Mouse (Mus musculus) embryonic facial prominence, embryonic 15.5 days (tissue): Measurements from ENCODE around the gene Kif5c. TPM values are rescaled to one million over a fixed set of nuclear protein-coding genes. Genes with fewer than 3 reads are reported as not detected.

ENCODE experiments used
- ATAC-seq: fragments of 200-750 bp; cut with Nextera tagmentation; 2 replicates; pipeline ENCODE4 v1.8.0; 2017; ENCODE audit warnings: low read depth, moderate TSS enrichment; ENCODE audit not compliant: insufficient number of reproducible peaks, low FRiP score, low TSS enrichment
- H3K27ac ChIP-seq: fragments of 300-500 bp; sonication (generic); replicated peaks from 2 replicates; pipeline ENCODE4 v1.5.1; 2015; ENCODE audit warnings: mild to moderate bottlenecking, inconsistent platforms
- H3K27me3 ChIP-seq: fragments of 300-500 bp; sonication (generic); 2 replicates; pipeline ENCODE4 v1.6.1; 2015; ENCODE audit warnings: inconsistent platforms
- H3K36me3 ChIP-seq: fragments of 300-500 bp; sonication (generic); 2 replicates; pipeline ENCODE4 v1.6.1; 2015; ENCODE audit warnings: mild to moderate bottlenecking, inconsistent platforms
- H3K4me1 ChIP-seq: fragments of 300-500 bp; sonication (generic); 2 replicates; pipeline ENCODE4 v1.6.1; 2015; ENCODE audit warnings: inconsistent platforms
- H3K4me2 ChIP-seq: fragments of 300-500 bp; sonication (generic); replicated peaks from 2 replicates; pipeline ENCODE4 v1.6.1; 2015; ENCODE audit warnings: mild to moderate bottlenecking, inconsistent platforms
- H3K4me3 ChIP-seq: fragments of 300-500 bp; sonication (generic); replicated peaks from 2 replicates; pipeline ENCODE4 v1.5.1; 2015; ENCODE audit warnings: mild to moderate bottlenecking, inconsistent platforms
- H3K9ac ChIP-seq: fragments of 300-500 bp; sonication (generic); 2 replicates; pipeline ENCODE4 v1.6.1; 2015; ENCODE audit warnings: inconsistent platforms
- H3K9me3 ChIP-seq: fragments of 300-500 bp; sonication (generic); replicated peaks from 2 replicates; pipeline ENCODE4 v1.6.1; 2016; ENCODE audit warnings: inconsistent platforms
- WGBS: fragments of 180-500 bp; shearing (Covaris S2); methylation state at CpG from one replicate; pipeline ENCODE4 v1.1.7; 2015; 5-methylcytosine and 5-hydroxymethylcytosine counted together
- polyA plus RNA-seq: library from polyadenylated mRNA; unstranded; fragments of >200 nt; fragmentation: Nextera tagmentation; extraction: Ambion mirVana; gene quantifications from 2 replicates; pipeline ENCODE4 v1.2.1, GENCODE M21; 2015

Gene Kif5c
- polyA plus RNA-seq, result 6.2 and 6.5 TPM in 2 replicates

GRCm38 (mm10) chr2:49618829-49619718 lies at the start of gene Kif5c:
Kif5c (plus strand) TSS chr2:49619298.
- WGBS, result 5% methylated on average over 51 of the region's 54 CpGs
- ATAC-seq, result peak; percentile 93
- Histone ChIP-seq H3K27ac (no peak within 1 kb of the TSS), H3K4me2 (peak within 1 kb of the TSS; percentile 94), H3K4me1 (peaks cover 22% of the 10 kb centered on the region; the same call in 1 of the 2 replicates), H3K4me3 (peak within 1 kb of the TSS; percentile 74), H3K9me3 (no peaks in the 10 kb centered on the region), H3K9ac (peak within 1 kb of the TSS; percentile 28; the same call in 1 of the 2 replicates), H3K27me3 (0 out of 2 replicates have a peak, but pooled peaks cover 12% of the 10 kb centered on the region), H3K36me3 (no peaks in the 10 kb centered on the region)

- no peak overlapping the region; the same call in 1 of the 2 replicates for H3K27ac ChIP-seq
- no peak overlapping the region for H3K4me3 ChIP-seq
- H3K4me2 ChIP-seq, result peak overlapping the region; percentile 25
- H3K9ac ChIP-seq, result no peak overlapping the region
- H3K4me1 ChIP-seq, result peaks cover 34% of the 10 kb centered on the region
- no peaks in the 10 kb centered on the region for H3K27me3 ChIP-seq
- H3K36me3 ChIP-seq, result no peaks in the 10 kb centered on the region
- 39% methylated on average over 16 of the region's 16 CpGs for WGBS
- peak; percentile 39 for ATAC-seq
- H3K9me3 ChIP-seq, result no peaks in the 10 kb centered on the region
These were observed 49.0 kb upstream of the Kif5c start for GRCm38 (mm10) chr2:49569862-49570777.

GRCm38 (mm10) chr2:49570778-49571101 lies 48.4 kb upstream of the Kif5c start:
- ATAC-seq, result peak; percentile 41

GRCm38 (mm10) chr2:49571159-49571920 lies 47.8 kb upstream of the Kif5c start:
- no peak for ATAC-seq
- Histone ChIP-seq H3K9me3 (no peaks in the 10 kb centered on the region), H3K4me2 (0 out of 2 replicates have a peak overlapping the region, but pooled peaks have one; percentile 24), H3K4me3 (no peak overlapping the region), H3K27ac (no peak overlapping the region), H3K27me3 (no peaks in the 10 kb centered on the region), H3K9ac (no peak overlapping the region), H3K4me1 (peaks cover 34% of the 10 kb centered on the region), H3K36me3 (no peaks in the 10 kb centered on the region)
- WGBS, result 68% methylated on average over 11 of the region's 11 CpGs

More at GRCm38 (mm10) chr2:49570778-49571101, 48.4 kb upstream of the Kif5c start:
- 38% methylated on average over 6 of the region's 6 CpGs for WGBS
- Histone ChIP-seq H3K27ac (no peak overlapping the region), H3K4me1 (peaks cover 34% of the 10 kb centered on the region), H3K4me3 (no peak overlapping the region), H3K36me3 (no peaks in the 10 kb centered on the region), H3K27me3 (no peaks in the 10 kb centered on the region), H3K4me2 (no peak overlapping the region), H3K9ac (no peak overlapping the region), H3K9me3 (no peaks in the 10 kb centered on the region)

GRCm38 (mm10) chr2:49572111-49572642 lies 46.9 kb upstream of the Kif5c start:
- Histone ChIP-seq H3K9me3 (no peaks in the 10 kb centered on the region), H3K27ac (no peak overlapping the region), H3K36me3 (no peaks in the 10 kb centered on the region), H3K4me2 (peak overlapping the region; percentile 24), H3K4me3 (no peak overlapping the region), H3K4me1 (peaks cover 34% of the 10 kb centered on the region), H3K27me3 (no peaks in the 10 kb centered on the region), H3K9ac (no peak overlapping the region)
- no peak for ATAC-seq
- WGBS, result 30% methylated on average over 12 of the region's 12 CpGs

GRCm38 (mm10) chr2:49572684-49573083 lies 46.4 kb upstream of the Kif5c start:
- Histone ChIP-seq H3K36me3 (no peaks in the 10 kb centered on the region), H3K27me3 (no peaks in the 10 kb centered on the region), H3K9ac (no peak overlapping the region), H3K4me1 (peaks cover 34% of the 10 kb centered on the region), H3K4me3 (no peak overlapping the region), H3K27ac (no peak overlapping the region), H3K9me3 (no peaks in the 10 kb centered on the region), H3K4me2 (peak overlapping the region; percentile 24; the same call in 1 of the 2 replicates)
- 58% methylated on average over 9 of the region's 9 CpGs for WGBS
- no peak for ATAC-seq

GRCm38 (mm10) chr2:49573282-49573681 lies 45.8 kb upstream of the Kif5c start:
- Histone ChIP-seq H3K27ac (no peak overlapping the region), H3K4me2 (no peak overlapping the region), H3K9ac (no peak overlapping the region), H3K4me1 (peaks cover 34% of the 10 kb centered on the region), H3K9me3 (no peaks in the 10 kb centered on the region), H3K4me3 (no peak overlapping the region), H3K36me3 (no peaks in the 10 kb centered on the region), H3K27me3 (no peaks in the 10 kb centered on the region)
- 94% methylated on average over 3 of the region's 3 CpGs for WGBS
- ATAC-seq, result no peak

GRCm38 (mm10) chr2:49580585-49580984 lies 38.5 kb upstream of the Kif5c start:
- no peak overlapping the region for H3K9ac ChIP-seq
- no peaks in the 10 kb centered on the region for H3K27me3 ChIP-seq
- H3K4me3 ChIP-seq, result no peak overlapping the region
- no peaks in the 10 kb centered on the region for H3K36me3 ChIP-seq
- no peak overlapping the region for H3K4me2 ChIP-seq
- H3K27ac ChIP-seq, result no peak overlapping the region
- WGBS, result 79% methylated on average over 3 of the region's 3 CpGs
- H3K4me1 ChIP-seq, result no peaks in the 10 kb centered on the region
- ATAC-seq, result no peak
- H3K9me3 ChIP-seq, result no peaks in the 10 kb centered on the region

- Histone ChIP-seq H3K4me3 (no peak overlapping the region), H3K27ac (no peak overlapping the region), H3K9ac (no peak overlapping the region), H3K27me3 (no peaks in the 10 kb centered on the region), H3K36me3 (no peaks in the 10 kb centered on the region), H3K9me3 (no peaks in the 10 kb centered on the region), H3K4me2 (no peak overlapping the region), H3K4me1 (no peaks in the 10 kb centered on the region)
- ATAC-seq, result no peak
- WGBS, result 82% methylated on average over 5 of the region's 5 CpGs
These were observed 36.6 kb upstream of the Kif5c start for GRCm38 (mm10) chr2:49582546-49582945.

- Histone ChIP-seq H3K9me3 (no peaks in the 10 kb centered on the region), H3K36me3 (no peaks in the 10 kb centered on the region), H3K4me3 (no peak overlapping the region), H3K9ac (no peak overlapping the region), H3K27me3 (no peaks in the 10 kb centered on the region), H3K4me1 (no peaks in the 10 kb centered on the region), H3K4me2 (no peak overlapping the region), H3K27ac (no peak overlapping the region)
- no peak for ATAC-seq
- WGBS, result 96% methylated on average over 2 of the region's 2 CpGs
These were observed 35.8 kb upstream of the Kif5c start for GRCm38 (mm10) chr2:49583311-49583710.
